1 mouse cellular context compared by ENCODE assay signal in the genomic region with DNA sequence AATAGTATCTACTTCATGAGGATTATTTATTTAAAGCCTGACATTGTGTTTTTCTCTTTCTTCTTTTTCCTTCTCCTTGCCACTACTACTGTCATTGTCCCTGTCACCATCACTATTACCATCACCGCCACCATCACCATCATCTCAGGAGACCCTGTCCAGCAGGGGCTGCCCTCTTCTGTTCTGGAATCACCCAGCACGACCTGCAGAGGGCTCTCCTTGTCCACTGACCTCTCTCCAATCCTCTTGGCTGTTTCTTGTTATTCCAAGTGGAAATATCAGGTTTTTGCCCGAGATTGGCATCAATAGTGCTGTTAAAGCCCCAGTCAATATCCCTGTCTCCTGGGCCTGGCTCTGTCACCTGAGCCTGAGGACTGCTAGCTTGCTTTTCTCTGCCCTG.
TF ChIP-seq lines count a peak whose summit lies in the region.

No protein-coding gene starts in this region.

TF ChIP-seq in CH12.LX, 34 proteins besides CTCF, POLR2A, EP300 and RAD21 (continued from another document):
- TF ChIP-seq MAFK (IDR thresholded peaks at IDR 0.05; ENCODE audit: insufficient replicate concordance, low read length) (no peak), MEF2A (IDR thresholded peaks at IDR 0.05; ENCODE audit: borderline replicate concordance, low read depth, low read length) (no peak)
TF ChIP-seq in CH12.LX: peak in this region for 1.
